In the genomic region with DNA sequence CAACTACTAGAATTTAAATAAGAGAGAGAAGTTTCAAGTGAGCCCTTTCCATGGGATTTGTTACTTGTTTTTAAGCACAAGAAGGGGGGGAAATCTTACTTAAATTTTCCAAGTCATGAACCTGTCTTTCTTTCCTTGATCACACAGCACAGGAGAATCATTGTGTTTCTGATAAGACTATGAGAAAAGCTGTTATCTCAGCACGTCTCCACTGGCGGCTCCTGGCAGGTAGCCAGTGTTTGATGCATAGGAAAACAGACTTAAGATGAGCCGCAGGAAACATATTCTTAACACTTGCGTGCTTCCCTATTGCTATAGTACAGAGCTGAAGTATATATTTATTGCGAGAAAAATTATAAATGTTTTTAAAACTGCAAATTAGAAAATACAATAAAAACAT, we compare ENCODE assay signal across 12 mouse cellular contexts.
DNase-seq lines count a peak whose midpoint lies in the region; ATAC-seq and TF ChIP-seq lines count a peak whose summit lies in the region.
"Had no signal": no experiment of that assay in that cellular context is flagged by ENCODE, and none has a peak within 500 bp of the region (broad histone marks: within the 10 kb centered on the region; RNA-seq: fewer than 3 reads in every experiment).

No protein-coding gene starts in this region.

- WGBS in intestine, embryonic 15.5 days: 20% methylated on average over 5 of the region's 5 CpGs
- 12% methylated on average over 5 of the region's 5 CpGs for WGBS in intestine, postnatal 0 days

- no peak for TF ChIP-seq CTCF in intestine, postnatal 0 days (IDR thresholded peaks at IDR 0.05; ENCODE audit: low read depth)

- H3K4me2 ChIP-seq in intestine, embryonic 15.5 days (replicated peaks): no peak overlapping the region
- no peak overlapping the region for H3K4me2 ChIP-seq in intestine, postnatal 0 days (replicated peaks; ENCODE audit: low read depth)
- H3K4me2 ChIP-seq: limb, embryonic 12.5 days had no signal

- H3K27ac ChIP-seq in intestine, embryonic 15.5 days: no peak overlapping the region
- no peak overlapping the region for H3K27ac ChIP-seq in intestine, postnatal 0 days (ENCODE audit: low read depth, low read length)
- H3K27ac ChIP-seq: heart, embryonic 10.5 days; limb, embryonic 12.5 days had no signal

- intact Hi-C loops in gastrocnemius, postnatal 14 days (cut with DNase I; ENCODE audit: low total_unique reads): no loop called here

- no peaks in the 10 kb centered on the region for H3K36me3 ChIP-seq in intestine, embryonic 15.5 days
- no peaks in the 10 kb centered on the region for H3K36me3 ChIP-seq in intestine, postnatal 0 days (ENCODE audit: control insufficient read depth, insufficient read depth)
- H3K36me3 ChIP-seq: heart, embryonic 10.5 days; limb, embryonic 12.5 days had no signal

- no peak overlapping the region for H3K4me3 ChIP-seq in intestine, embryonic 15.5 days (replicated peaks)
- no peak overlapping the region for H3K4me3 ChIP-seq in intestine, postnatal 0 days (ENCODE audit: low read depth, low read length)
- H3K4me3 ChIP-seq: heart, embryonic 10.5 days; limb, embryonic 12.5 days; myocyte had no signal

- peak; percentile 8 for DNase-seq in adrenal gland, postnatal 25 days
- no peak for DNase-seq in adrenal gland, postnatal 4 days (ENCODE audit: low spot score in 2 of 2)
- peak; percentile 5 to 7 for DNase-seq in right cerebral cortex, adult 2 months (ENCODE audit: low spot score in 2 of 2)
- no peak for DNase-seq in right cerebral cortex, postnatal 25 days
- DNase-seq in gastrocnemius, postnatal 14 days: no peak
- DNase-seq: lung, postnatal 36 days had no signal

- peak; percentile 83 for ATAC-seq in intestine, embryonic 15.5 days
- ATAC-seq in intestine, postnatal 0 days: no peak
- no peak for ATAC-seq in erythroid progenitor cell, adult 5-6 weeks (replicated peaks; ENCODE audit: low FRiP score, poor library complexity, severe bottlenecking)

- no peaks in the 10 kb centered on the region for H3K4me1 ChIP-seq in intestine, embryonic 15.5 days (replicated peaks)
- no peaks in the 10 kb centered on the region for H3K4me1 ChIP-seq in intestine, postnatal 0 days (replicated peaks; ENCODE audit: control insufficient read depth, insufficient read depth, low read length)
- H3K4me1 ChIP-seq: limb, embryonic 12.5 days had no signal

- no peak overlapping the region for H3K9ac ChIP-seq in intestine, embryonic 15.5 days
- no peak overlapping the region for H3K9ac ChIP-seq in intestine, postnatal 0 days (ENCODE audit: low read depth, low read length)
- H3K9ac ChIP-seq: limb, embryonic 12.5 days had no signal

- H3K9me3 ChIP-seq in intestine, embryonic 15.5 days: no peaks in the 10 kb centered on the region
- H3K9me3 ChIP-seq in intestine, postnatal 0 days (ENCODE audit: control insufficient read depth): no peaks in the 10 kb centered on the region
- H3K9me3 ChIP-seq: heart, embryonic 10.5 days; limb, embryonic 12.5 days had no signal

- no peaks in the 10 kb centered on the region for H3K27me3 ChIP-seq in intestine, embryonic 15.5 days (replicated peaks)
- H3K27me3 ChIP-seq in intestine, postnatal 0 days (replicated peaks; ENCODE audit: control insufficient read depth, insufficient read depth, low read length): no peaks in the 10 kb centered on the region
- H3K27me3 ChIP-seq: limb, embryonic 12.5 days had no signal

Comparison
In these comparisons a context has a peak if more than half of its experiments do, and no peak if none do; other contexts are left out.
1. DNase-seq: peak in adrenal gland, postnatal 25 days (single experiment) and right cerebral cortex, adult 2 months (2 of 2); none in adrenal gland, postnatal 4 days (0 of 2), right cerebral cortex, postnatal 25 days (single experiment) and gastrocnemius, postnatal 14 days (single experiment).